Mouse (Mus musculus) heart, embryonic 16.5 days (tissue): ENCODE results near the gene Cdca3. TPM values are rescaled to one million over a fixed set of nuclear protein-coding genes. Genes with fewer than 3 reads are reported as not detected.

Experiments used
- ATAC-seq: fragments of 200-750 bp; cut with Nextera tagmentation; replicated peaks from 2 replicates; pipeline ENCODE4 v1.8.0; 2017; ENCODE audit warnings: moderate number of reproducible peaks; ENCODE audit not compliant: insufficient read depth, low FRiP score; ENCODE audit errors: extremely low read depth
- H3K27ac ChIP-seq: fragments of 300-500 bp; sonication (generic); 2 replicates; pipeline ENCODE4 v1.5.1; 2014; ENCODE audit warnings: mild to moderate bottlenecking, low read length, control low read depth, moderate library complexity
- H3K27me3 ChIP-seq: fragments of 300-500 bp; sonication (generic); 2 replicates; pipeline ENCODE4 v1.6.1; 2014; ENCODE audit warnings: low read length, mixed read lengths; ENCODE audit not compliant: control insufficient read depth, insufficient read depth
- H3K36me3 ChIP-seq: fragments of 300-500 bp; sonication (generic); 2 replicates; pipeline ENCODE4 v1.6.1; 2014; ENCODE audit not compliant: control insufficient read depth, insufficient read depth
- H3K4me1 ChIP-seq: fragments of 300-500 bp; sonication (generic); 2 replicates; pipeline ENCODE4 v1.6.1; 2014; ENCODE audit warnings: low read length, mixed read lengths; ENCODE audit not compliant: control insufficient read depth, insufficient read depth
- H3K4me2 ChIP-seq: fragments of 300-500 bp; sonication (generic); 2 replicates; pipeline ENCODE4 v1.6.1; 2014; ENCODE audit warnings: low read depth, mild to moderate bottlenecking, control low read depth, low read length
- H3K4me3 ChIP-seq: fragments of 300-500 bp; sonication (generic); 2 replicates; pipeline ENCODE4 v1.5.1; 2014; ENCODE audit warnings: mild to moderate bottlenecking, control low read depth, low read length
- H3K9ac ChIP-seq: fragments of 300-500 bp; sonication (generic); 2 replicates; pipeline ENCODE4 v1.6.1; 2014; ENCODE audit warnings: low read length, control low read depth
- H3K9me3 ChIP-seq: fragments of 300-500 bp; sonication (generic); replicated peaks from 2 replicates; pipeline ENCODE4 v1.6.1; 2016; ENCODE audit warnings: low read length; ENCODE audit not compliant: control insufficient read depth
- WGBS: fragments of 180-500 bp; shearing (Covaris S2); extraction: QIAGEN DNeasy Blood & Tissue Kit; methylation state at CpG from one replicate; pipeline ENCODE4 v1.1.7; 2014; 5-methylcytosine and 5-hydroxymethylcytosine counted together
- polyA plus RNA-seq: library from polyadenylated mRNA; unstranded; fragments of >200 nt; fragmentation: Nextera tagmentation; extraction: Ambion mirVana; gene quantifications from 2 replicates; pipeline ENCODE4 v1.2.1, GENCODE M21; 2015

The Cdca3 gene
- polyA plus RNA-seq, 1 experiment from 2014 or later = 126 TPM

DNA sequence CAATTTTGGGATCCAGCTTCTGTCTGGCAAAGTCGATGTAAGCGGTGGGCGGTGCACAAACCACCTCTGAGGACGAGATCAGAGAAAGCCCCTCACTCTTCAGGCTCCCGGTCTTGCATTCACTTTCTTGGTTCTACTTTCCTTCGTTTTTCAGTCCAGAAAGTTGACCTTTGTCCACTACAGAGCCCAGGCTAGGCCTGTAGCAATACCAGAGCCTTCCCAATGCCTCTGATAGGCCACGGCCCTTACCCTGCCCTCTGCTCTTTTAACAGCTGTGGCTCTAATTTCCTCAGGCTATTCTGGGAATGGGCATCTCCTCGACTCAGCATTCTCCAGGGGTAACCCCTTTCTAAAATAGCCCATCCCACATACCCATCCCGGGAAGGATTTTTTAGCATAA, 16.5 kb upstream of the Cdca3 start:
- H3K9ac ChIP-seq = peak overlapping the region; percentile 97
- peaks cover 46% of the 10 kb centered on the region for H3K4me1 ChIP-seq
- WGBS = 13% methylated on average over 9 of the region's 9 CpGs
- H3K9me3 ChIP-seq = no peaks in the 10 kb centered on the region
- H3K27me3 ChIP-seq = no peaks in the 10 kb centered on the region
- peak overlapping the region; percentile 99 for H3K27ac ChIP-seq
- peak overlapping the region; percentile 90 for H3K4me2 ChIP-seq
- ATAC-seq = no peak
- peaks cover 34% of the 10 kb centered on the region for H3K36me3 ChIP-seq
- H3K4me3 ChIP-seq = peak overlapping the region; percentile 89

- Histone ChIP-seq H3K4me3 (peak overlapping the region; percentile 89), H3K9ac (peak overlapping the region; percentile 97), H3K4me1 (peaks cover 41% of the 10 kb centered on the region), H3K4me2 (peak overlapping the region; percentile 90), H3K9me3 (no peaks in the 10 kb centered on the region), H3K27ac (peak overlapping the region; percentile 99), H3K27me3 (no peaks in the 10 kb centered on the region), H3K36me3 (peaks cover 40% of the 10 kb centered on the region)
- WGBS = under 1% methylated on average over 18 of the region's 18 CpGs
- ATAC-seq = peak; percentile 71
These were observed 15.9 kb upstream of the Cdca3 start for GRCm38 (mm10) chr6:124813496-124813895.

DNA sequence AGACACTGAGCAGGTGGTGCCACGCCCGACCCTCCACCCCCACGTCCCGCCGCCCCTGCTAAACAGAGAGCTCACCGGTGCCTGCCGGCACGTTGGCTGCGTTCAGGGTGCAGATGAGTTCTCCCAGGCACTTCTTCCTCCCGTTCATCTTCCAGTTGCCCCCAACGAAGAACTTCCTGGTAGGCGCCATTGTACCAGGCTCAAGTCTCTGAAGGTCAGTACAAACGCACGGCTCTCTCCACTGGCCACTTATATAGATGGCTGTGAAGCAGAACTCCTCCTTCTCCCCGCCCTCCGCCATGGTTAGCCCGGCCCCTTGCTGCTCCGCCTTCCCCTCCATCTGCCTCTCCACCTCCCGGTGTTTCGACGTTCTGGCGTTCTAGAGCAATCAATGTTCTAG, 15.4 kb upstream of the Cdca3 start, which contains the start of gene Tpi1:
Gene Tpi1, minus strand, starts transcription at position 364 of the 400 bp plus-strand sequence.
- Histone ChIP-seq H3K36me3 (peaks cover 41% of the 10 kb centered on the region), H3K4me1 (peaks cover 41% of the 10 kb centered on the region), H3K9me3 (no peaks in the 10 kb centered on the region), H3K27ac (peak within 1 kb of the TSS; percentile 99), H3K9ac (peak within 1 kb of the TSS; percentile 97), H3K4me3 (peak within 1 kb of the TSS; percentile 89), H3K27me3 (no peaks in the 10 kb centered on the region), H3K4me2 (peak within 1 kb of the TSS; percentile 90)
- WGBS = 0% methylated on average over 22 of the region's 22 CpGs
- ATAC-seq = peak; percentile 88

GRCm38 (mm10) chr6:124814448-124814847, 14.9 kb upstream of the Cdca3 start:
- peak overlapping the region; percentile 90 for H3K4me2 ChIP-seq
- peak overlapping the region; percentile 89 for H3K4me3 ChIP-seq
- no peak for ATAC-seq
- 38% methylated on average over 8 of the region's 8 CpGs for WGBS
- H3K36me3 ChIP-seq = peaks cover 46% of the 10 kb centered on the region
- H3K9me3 ChIP-seq = no peaks in the 10 kb centered on the region
- peak overlapping the region; percentile 41; the same call in 1 of the 2 replicates for H3K9ac ChIP-seq
- H3K27ac ChIP-seq = no peak overlapping the region
- H3K4me1 ChIP-seq = peaks cover 38% of the 10 kb centered on the region
- H3K27me3 ChIP-seq = no peaks in the 10 kb centered on the region

GRCm38 (mm10) chr6:124814858-124815774, 14.2 kb upstream of the Cdca3 start:
- H3K4me2 ChIP-seq = no peak overlapping the region
- H3K9ac ChIP-seq = no peak overlapping the region
- H3K9me3 ChIP-seq = no peaks in the 10 kb centered on the region
- WGBS = 67% methylated on average over 9 of the region's 9 CpGs
- H3K27ac ChIP-seq = no peak overlapping the region
- H3K27me3 ChIP-seq = no peaks in the 10 kb centered on the region
- peaks cover 52% of the 10 kb centered on the region for H3K36me3 ChIP-seq
- no peak overlapping the region for H3K4me3 ChIP-seq
- ATAC-seq = no peak
- peaks cover 32% of the 10 kb centered on the region for H3K4me1 ChIP-seq

DNA sequence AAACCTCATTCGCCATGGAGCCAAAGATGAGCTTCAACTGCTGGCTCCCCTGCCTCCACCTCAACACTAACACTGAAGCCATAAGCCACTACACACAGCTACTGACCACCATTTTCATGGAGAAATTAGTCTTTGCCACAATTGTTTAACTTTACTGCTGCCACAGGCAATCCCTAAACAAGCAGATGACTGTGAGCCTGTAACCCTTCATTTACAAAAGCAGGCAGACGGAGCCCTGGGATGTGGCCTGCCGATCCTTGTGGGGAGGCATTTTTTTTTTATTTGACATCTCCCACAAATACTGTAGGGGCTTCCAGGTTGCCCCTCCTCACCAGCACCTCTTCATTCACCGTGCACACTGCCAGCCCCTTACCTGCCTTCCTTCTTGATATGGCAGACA, 12.7 kb upstream of the Cdca3 start:
- H3K4me3 ChIP-seq = no peak overlapping the region
- 93% methylated on average over 4 of the region's 4 CpGs for WGBS
- H3K4me2 ChIP-seq = no peak overlapping the region
- H3K27ac ChIP-seq = no peak overlapping the region
- ATAC-seq = no peak
- H3K27me3 ChIP-seq = no peaks in the 10 kb centered on the region
- peaks cover 23% of the 10 kb centered on the region for H3K4me1 ChIP-seq
- peaks cover 55% of the 10 kb centered on the region for H3K36me3 ChIP-seq
- no peak overlapping the region for H3K9ac ChIP-seq
- H3K9me3 ChIP-seq = no peaks in the 10 kb centered on the region

DNA sequence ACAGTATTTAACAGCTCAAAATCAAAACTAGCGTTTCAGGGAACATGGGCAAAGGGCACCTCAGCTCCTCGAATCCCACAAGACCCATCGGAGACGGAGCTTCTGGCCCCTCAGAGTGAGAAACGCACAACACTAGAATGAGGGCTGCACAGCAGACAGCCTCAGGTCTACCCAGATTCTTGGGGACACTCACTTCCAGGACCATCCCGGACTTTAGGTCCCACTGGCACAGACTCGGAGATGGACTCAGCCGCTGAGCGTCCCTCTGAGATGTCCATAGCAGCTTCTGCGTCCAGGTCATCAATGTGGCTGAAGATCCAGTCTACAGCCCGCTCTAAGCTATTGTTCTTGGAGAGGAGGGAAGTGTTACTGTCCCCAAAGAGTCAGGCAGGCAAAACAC, 12.2 kb upstream of the Cdca3 start:
- 95% methylated on average over 11 of the region's 11 CpGs for WGBS

DNA sequence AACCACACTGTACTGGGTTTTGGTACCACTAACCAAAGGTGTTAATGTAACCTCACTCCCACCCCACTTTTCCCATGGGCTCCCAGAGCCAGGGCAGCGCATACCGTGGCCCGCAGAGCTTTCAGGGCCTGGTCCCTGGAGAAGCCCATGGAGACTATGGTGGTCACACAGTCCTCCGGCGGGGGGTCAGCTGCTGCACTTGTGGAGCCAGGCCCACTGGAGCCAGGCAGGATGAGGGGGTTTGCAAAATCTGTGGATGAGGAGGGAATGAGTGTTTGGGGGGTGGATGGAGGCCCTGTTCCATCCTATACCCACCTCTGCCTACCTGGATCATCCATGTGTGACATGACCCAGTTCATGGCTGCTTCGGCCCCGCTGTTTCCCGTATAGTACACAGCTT, 11.8 kb upstream of the Cdca3 start:
- H3K27me3 ChIP-seq = no peaks in the 10 kb centered on the region
- H3K36me3 ChIP-seq = peaks cover 57% of the 10 kb centered on the region
- no peaks in the 10 kb centered on the region for H3K9me3 ChIP-seq
- H3K4me3 ChIP-seq = no peak overlapping the region
- WGBS = 92% methylated on average over 8 of the region's 8 CpGs
- peaks cover 13% of the 10 kb centered on the region for H3K4me1 ChIP-seq
- no peak for ATAC-seq
- no peak overlapping the region for H3K9ac ChIP-seq
- H3K4me2 ChIP-seq = no peak overlapping the region
- H3K27ac ChIP-seq = no peak overlapping the region

More for the DNA sequence above, 12.2 kb upstream of the Cdca3 start:
- no peak overlapping the region for H3K9ac ChIP-seq
- no peaks in the 10 kb centered on the region for H3K27me3 ChIP-seq
- no peak overlapping the region for H3K4me2 ChIP-seq
- H3K27ac ChIP-seq = no peak overlapping the region
- peaks cover 55% of the 10 kb centered on the region for H3K36me3 ChIP-seq
- no peak overlapping the region for H3K4me3 ChIP-seq
- H3K9me3 ChIP-seq = no peaks in the 10 kb centered on the region
- no peak for ATAC-seq
- H3K4me1 ChIP-seq = peaks cover 18% of the 10 kb centered on the region

DNA sequence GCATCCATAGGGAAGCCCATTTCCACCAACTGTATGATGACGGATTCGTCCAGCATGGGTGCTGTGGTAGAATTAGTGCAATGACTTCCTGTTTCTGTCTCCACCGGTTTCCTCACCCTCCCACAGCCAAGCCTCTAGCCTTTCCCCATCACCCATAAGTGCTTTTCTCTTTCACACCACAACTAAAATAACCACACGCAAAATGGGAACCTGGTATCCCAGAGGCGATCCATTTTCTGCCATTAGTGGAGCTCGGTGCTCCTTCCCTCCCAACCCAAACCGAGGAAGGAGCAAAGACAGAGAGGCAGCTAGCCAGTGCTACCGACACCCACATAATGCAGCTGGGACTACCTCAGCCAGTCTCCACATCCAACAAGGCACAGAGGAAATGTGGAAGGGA, 11.4 kb upstream of the Cdca3 start:
- Histone ChIP-seq H3K27me3 (no peaks in the 10 kb centered on the region), H3K4me2 (no peak overlapping the region), H3K9ac (no peak overlapping the region), H3K4me3 (no peak overlapping the region), H3K4me1 (peaks cover 9% of the 10 kb centered on the region), H3K36me3 (peaks cover 61% of the 10 kb centered on the region), H3K9me3 (no peaks in the 10 kb centered on the region), H3K27ac (no peak overlapping the region)
- 81% methylated on average over 8 of the region's 8 CpGs for WGBS
- ATAC-seq = no peak
